Mouse (Mus musculus) heart, postnatal 0 days (tissue): ENCODE data around the gene Oser1. TPM values are rescaled to one million over a fixed set of nuclear protein-coding genes. Genes with fewer than 3 reads are reported as not detected.
A peak's percentile ranks its signal among the peaks of the same experiment; 100 is the strongest.

Experiments used
- ATAC-seq: fragments of 200-750 bp; cut with Nextera tagmentation; 2 replicates; pipeline ENCODE4 v1.8.0; 2017; ENCODE audit warnings: low read depth, moderate number of reproducible peaks, moderate library complexity; ENCODE audit not compliant: insufficient read depth
- DNase-seq: peaks from one replicate; pipeline ENCODE4 v3.0.0-alpha.2; 2016; ENCODE audit warnings: low spot score
- H3K27ac ChIP-seq: fragments of 300-500 bp; sonication (generic); 2 replicates; pipeline ENCODE4 v1.5.1; 2014; ENCODE audit warnings: low read depth, mild to moderate bottlenecking
- H3K27me3 ChIP-seq: fragments of 300-500 bp; sonication (generic); 2 replicates; pipeline ENCODE4 v1.6.1; 2014; ENCODE audit warnings: low read length, mixed read lengths; ENCODE audit not compliant: control insufficient read depth, insufficient read depth
- H3K36me3 ChIP-seq: fragments of 300-500 bp; sonication (generic); replicated peaks from 2 replicates; pipeline ENCODE4 v1.6.1; 2014; ENCODE audit warnings: low read length, mixed read lengths; ENCODE audit not compliant: control insufficient read depth, insufficient read depth
- H3K4me1 ChIP-seq: fragments of 300-500 bp; sonication (generic); 2 replicates; pipeline ENCODE4 v1.6.1; 2014; ENCODE audit warnings: antibody characterized with exemption; ENCODE audit not compliant: control insufficient read depth, insufficient read depth
- H3K4me2 ChIP-seq: fragments of 300-500 bp; sonication (generic); 2 replicates; pipeline ENCODE4 v1.6.1; 2014; ENCODE audit warnings: low read depth, mild to moderate bottlenecking, low read length, moderate library complexity
- H3K4me3 ChIP-seq: fragments of 300-500 bp; sonication (generic); 2 replicates; pipeline ENCODE4 v1.5.1; 2014; ENCODE audit warnings: low read depth, low read length
- H3K9ac ChIP-seq: fragments of 300-500 bp; sonication (generic); replicated peaks from 2 replicates; pipeline ENCODE4 v1.6.1; 2014; ENCODE audit warnings: low read depth, low read length, mixed read lengths
- H3K9me3 ChIP-seq: fragments of 300-500 bp; sonication (generic); replicated peaks from 2 replicates; pipeline ENCODE4 v1.6.1; 2016; ENCODE audit warnings: low read length; ENCODE audit not compliant: control insufficient read depth
- CTCF ChIP-seq: IDR thresholded peaks from 2 replicates; pipeline ENCODE4 v1.5.1; 2016; ENCODE audit warnings: antibody characterized with exemption, control low read depth, low read depth
- EP300 ChIP-seq: IDR thresholded peaks from 2 replicates; pipeline ENCODE4 v1.6.1; 2016; ENCODE audit warnings: antibody characterized with exemption, low read depth
- WGBS: fragments of 180-500 bp; shearing (Covaris S2); extraction: QIAGEN DNeasy Blood & Tissue Kit; methylation state at CpG from one replicate; pipeline ENCODE4 v1.1.7; 2014; 5-methylcytosine and 5-hydroxymethylcytosine counted together
- polyA plus RNA-seq: library from polyadenylated mRNA; unstranded; fragments of >200 nt; fragmentation: Nextera tagmentation; extraction: Ambion mirVana; gene quantifications from 2 replicates; pipeline ENCODE4 v1.2.1, GENCODE M21; 2015
- total RNA-seq: library from RNA; depleted of rRNA; stranded (reverse); fragments of >200 nt; gene quantifications from 2 replicates; pipeline ENCODE4 v1.2.3, GENCODE M21; 2014; ENCODE audit warnings: low replicate concordance; rRNA removed

Gene Oser1
- total and polyA plus RNA-seq, 2 experiments from 2014 or later, result 28.9 to 41.4 TPM

DNA sequence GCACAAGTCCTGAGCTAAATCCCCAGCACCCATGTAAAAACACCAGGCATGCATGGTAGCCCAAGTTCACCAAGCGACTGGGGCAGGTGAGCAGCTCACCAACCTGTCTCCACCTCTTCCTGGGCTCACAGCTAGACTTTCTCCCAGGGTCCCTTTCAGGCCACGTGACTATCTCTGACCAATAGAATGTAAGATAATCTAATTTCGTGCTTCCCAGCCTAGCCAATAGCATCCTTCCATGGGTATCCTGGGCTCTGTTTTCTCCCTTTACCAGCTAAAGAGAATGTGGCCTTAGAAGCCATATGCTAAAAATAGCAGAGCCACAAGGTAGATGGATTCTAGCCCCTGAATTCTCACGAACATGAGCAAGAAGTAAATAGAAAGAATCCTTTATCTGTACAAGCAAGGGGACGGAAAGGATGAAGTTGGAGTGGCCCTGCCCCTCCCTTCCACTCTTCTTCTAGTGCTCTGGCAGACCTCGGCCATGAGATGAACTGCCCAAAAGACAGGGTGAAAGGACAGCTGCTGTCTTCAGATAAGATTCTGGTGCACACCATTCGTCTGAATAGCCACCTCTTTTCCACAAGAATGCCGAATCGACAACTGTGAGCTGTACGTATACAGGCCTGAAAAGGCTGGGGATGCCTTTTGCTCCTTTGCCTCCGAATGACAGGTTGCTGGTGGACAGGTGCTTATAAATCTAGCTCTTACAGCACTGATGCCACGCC lies 68.2 kb downstream of the Oser1 start:
- H3K4me3 ChIP-seq, result no peak overlapping the region
- no peak overlapping the region for H3K4me2 ChIP-seq
- ATAC-seq (no peak), DNase-seq (no peak)
- H3K9me3 ChIP-seq, result no peaks in the 10 kb centered on the region
- TF ChIP-seq EP300, result no peak
- no peak for TF ChIP-seq CTCF
- H3K36me3 ChIP-seq, result 0 out of 2 replicates have a peak, but pooled peaks cover 10% of the 10 kb centered on the region
- no peaks in the 10 kb centered on the region for H3K27me3 ChIP-seq
- H3K9ac ChIP-seq, result no peak overlapping the region
- peak overlapping the region; percentile 90 for H3K27ac ChIP-seq
- 46% methylated on average over 12 of the region's 12 CpGs for WGBS
- H3K4me1 ChIP-seq, result peaks cover 77% of the 10 kb centered on the region

Other genes with a start within 250 kb of the Oser1 start
- gene Tox2, start 221.6 kb downstream of the Oser1 start, total RNA-seq, result 0.19 and 1.0 TPM in 2 replicates
- gene Tox2, start 221.6 kb downstream of the Oser1 start, polyA plus RNA-seq, result 1.2 and 1.7 TPM in 2 replicates
- gene Jph2, start 26.7 kb downstream of the Oser1 start, total RNA-seq, result 215 and 246 TPM in 2 replicates
- gene Jph2, start 26.7 kb downstream of the Oser1 start, polyA plus RNA-seq, result 47.3 and 61.7 TPM in 2 replicates
- not detected in 2 replicates for gene Gdap1l1, start 13.8 kb upstream of the Oser1 start, total RNA-seq
- 0.10 TPM in 1 of 2 replicates, not detected in the other for gene Gdap1l1, start 13.8 kb upstream of the Oser1 start, polyA plus RNA-seq
- 22.1 and 44.8 TPM in 2 replicates for gene Fitm2, start 47.9 kb upstream of the Oser1 start, total RNA-seq
- 23.5 and 24.5 TPM in 2 replicates for gene Fitm2, start 47.9 kb upstream of the Oser1 start, polyA plus RNA-seq
- not detected in 2 replicates for gene R3hdml, start 67.6 kb upstream of the Oser1 start, total RNA-seq
- not detected in 2 replicates for gene R3hdml, start 67.6 kb upstream of the Oser1 start, polyA plus RNA-seq
- gene Hnf4a, start 82.1 kb upstream of the Oser1 start, total RNA-seq, result not detected in 2 replicates
- not detected in 2 replicates for gene Hnf4a, start 82.1 kb upstream of the Oser1 start, polyA plus RNA-seq
- gene Ttpal, start 177.6 kb upstream of the Oser1 start, total RNA-seq, result 14.5 and 58.3 TPM in 2 replicates
- gene Ttpal, start 177.6 kb upstream of the Oser1 start, polyA plus RNA-seq, result 8.8 TPM in 2 replicates
- 181 and 193 TPM in 2 replicates for gene Serinc3, start 220.4 kb upstream of the Oser1 start, total RNA-seq
- gene Serinc3, start 220.4 kb upstream of the Oser1 start, polyA plus RNA-seq, result 61.3 and 62.4 TPM in 2 replicates
- gene Pkig, start 233.7 kb upstream of the Oser1 start, total RNA-seq, result 363 and 431 TPM in 2 replicates
- 495 and 511 TPM in 2 replicates for gene Pkig, start 233.7 kb upstream of the Oser1 start, polyA plus RNA-seq